Mouse (Mus musculus) gastrocnemius, postnatal 14 days (tissue): ENCODE data around the gene Zfp523. TPM values are rescaled to one million over a fixed set of nuclear protein-coding genes. Genes with fewer than 3 reads are reported as not detected.

Experiments
- DNase-seq: peaks from one replicate; pipeline ENCODE4 v3.0.0; 2021; ENCODE audit warnings: mixed read lengths
- intact Hi-C: fragments of 180-260 bp; cut with DNase I; formaldehyde crosslinking; loops from one replicate; pipeline ENCODE4 v1.15.1; 2025; ENCODE audit warnings: low total_unique reads
- long read RNA-seq, 2 experiments: library from polyadenylated mRNA; stranded (forward); transcript quantifications; one replicate each; pipeline ENCODE4 v2.0.0; 2021
- total RNA-seq, 2 experiments: library from RNA; stranded (reverse); gene quantifications; 2 replicates each; pipeline ENCODE4 v1.2.3; 2021

Zfp523 gene
- total RNA-seq = 10 to 100 TPM; 14.4 to 16.2 TPM
- long read RNA-seq, experiment 1, transcript Zfp523-202 (14 exons, 2,864 nt) = major isoform, 28 of 34 reads
- long read RNA-seq, experiment 1, partial matches to known transcripts = 2 of 34 reads
- long read RNA-seq, experiment 1, other reads (novel, unspliced or antisense) = 3 of 34 reads
- long read RNA-seq, experiment 2, transcript Zfp523-202 (14 exons, 2,864 nt) = major isoform, 19 of 34 reads
- long read RNA-seq, experiment 2, partial matches to known transcripts = 4 of 34 reads
- long read RNA-seq, experiment 2, other reads (novel, unspliced or antisense) = 9 of 34 reads

GRCm38 (mm10) chr17:28176775-28177539 lies at the start of gene Zfp523:
Zfp523 (plus strand) TSS chr17:28177129.
- intact Hi-C loops = no loop called here
- DNase-seq = peak; percentile 93

GRCm38 (mm10) chr17:28129796-28130195 lies 47.1 kb upstream of the Zfp523 start:
- intact Hi-C loops = no loop called here

GRCm38 (mm10) chr17:28130391-28131125 lies 46.4 kb upstream of the Zfp523 start:
- intact Hi-C loops = no loop called here
- DNase-seq = no peak

More at GRCm38 (mm10) chr17:28129796-28130195, 47.1 kb upstream of the Zfp523 start:
- no peak for DNase-seq

GRCm38 (mm10) chr17:28131156-28131555 lies 45.8 kb upstream of the Zfp523 start:
- intact Hi-C loops = no loop called here
- no peak for DNase-seq

- intact Hi-C loops = loop anchor here (2.0 kb wide), 1 partner anchor 48 kb away; no protein-coding TSS in a partner anchor
Observed at GRCm38 (mm10) chr17:28133193-28133592, 43.7 kb upstream of the Zfp523 start.

GRCm38 (mm10) chr17:28135496-28135895 lies 41.4 kb upstream of the Zfp523 start:
- intact Hi-C loops = no loop called here
- DNase-seq = no peak

More at GRCm38 (mm10) chr17:28133193-28133592, 43.7 kb upstream of the Zfp523 start:
- DNase-seq = peak; percentile 62

- DNase-seq = no peak
- intact Hi-C loops = no loop called here
Observed at GRCm38 (mm10) chr17:28136266-28136665, 40.7 kb upstream of the Zfp523 start.

- intact Hi-C loops = no loop called here
- DNase-seq = no peak
Observed at GRCm38 (mm10) chr17:28138013-28138412, 38.9 kb upstream of the Zfp523 start.

- DNase-seq = no peak
- intact Hi-C loops = no loop called here
Observed at GRCm38 (mm10) chr17:28138685-28139084, 38.2 kb upstream of the Zfp523 start.

GRCm38 (mm10) chr17:28140431-28141204 lies 36.3 kb upstream of the Zfp523 start:
- intact Hi-C loops = no loop called here
- no peak for DNase-seq

- intact Hi-C loops = no loop called here
- no peak for DNase-seq
Observed at GRCm38 (mm10) chr17:28141205-28141650, 35.7 kb upstream of the Zfp523 start.

- intact Hi-C loops = no loop called here
- DNase-seq = no peak
Observed at GRCm38 (mm10) chr17:28141771-28142699, 34.9 kb upstream of the Zfp523 start, which contains the start of gene Scube3. Scube3 (plus strand) TSS chr17:28142141.

- intact Hi-C loops = no loop called here
- DNase-seq = no peak
Observed at GRCm38 (mm10) chr17:28142700-28143610, 34.0 kb upstream of the Zfp523 start.

- intact Hi-C loops = no loop called here
Observed at GRCm38 (mm10) chr17:28143751-28144150, 33.2 kb upstream of the Zfp523 start.

GRCm38 (mm10) chr17:28144241-28144640 lies 32.7 kb upstream of the Zfp523 start:
- intact Hi-C loops = no loop called here
- DNase-seq = no peak

More at GRCm38 (mm10) chr17:28143751-28144150, 33.2 kb upstream of the Zfp523 start:
- DNase-seq = no peak

- intact Hi-C loops = no loop called here
Observed at GRCm38 (mm10) chr17:28148288-28148687, 28.6 kb upstream of the Zfp523 start.

GRCm38 (mm10) chr17:28149734-28150133 lies 27.2 kb upstream of the Zfp523 start:
- intact Hi-C loops = no loop called here
- no peak for DNase-seq

More at GRCm38 (mm10) chr17:28148288-28148687, 28.6 kb upstream of the Zfp523 start:
- DNase-seq = no peak
